Mouse (Mus musculus) heart, postnatal 36 days (tissue): ENCODE measurements around the gene Lrrc29. TPM values are rescaled to one million over a fixed set of nuclear protein-coding genes. Genes with fewer than 3 reads are reported as not detected.

Experiments
- DNase-seq, 2 experiments: peaks; one replicate each; pipeline ENCODE4 v3.0.0; 2021 to 2022
- intact Hi-C: fragments of 180-260 bp; cut with DNase I; formaldehyde crosslinking; loops from one replicate; pipeline ENCODE4 v1.15.1; 2025
- total RNA-seq, 2 experiments: library from RNA; stranded (reverse); gene quantifications; 2 replicates each; pipeline ENCODE4 v1.2.3; 2021

Lrrc29 gene
- total RNA-seq, result 1 to 10 TPM; 1.2 to 1.3 TPM

DNA sequence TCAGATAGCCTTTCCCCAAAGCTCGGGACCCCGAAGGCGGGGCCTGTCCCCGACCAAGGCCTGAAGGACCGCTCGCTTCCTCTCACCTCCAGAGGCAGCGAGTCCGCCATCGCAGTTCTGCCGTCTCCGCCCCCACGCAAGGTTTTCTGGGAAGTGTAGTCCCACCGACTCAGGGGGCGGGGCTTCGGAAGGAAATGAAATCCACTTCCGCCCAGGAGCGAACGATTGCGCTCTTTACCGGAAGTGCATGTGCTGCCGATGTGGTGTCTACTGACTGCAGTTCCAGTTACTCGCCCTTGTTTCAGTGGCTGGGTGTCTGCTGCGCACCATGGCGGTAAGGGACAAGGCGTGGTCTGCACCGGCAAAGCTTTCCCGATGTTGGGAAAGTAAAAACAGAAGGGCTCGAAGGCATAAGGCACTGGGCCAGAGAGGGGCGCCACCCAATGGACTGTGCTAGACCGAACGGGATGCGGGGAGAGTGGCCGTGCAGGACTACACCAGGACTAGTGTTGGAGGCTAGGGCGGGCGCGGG is at the start of gene Lrrc29, which contains the start of gene Tmem208:
Lrrc29 (minus strand) TSS at position 138 of the 532 bp plus-strand sequence.
Tmem208 (plus strand) TSS at position 214 of the 532 bp plus-strand sequence.
- peak; percentile 96 to 97 for DNase-seq
- intact Hi-C loops, result loop anchor here (1.0 to 2.0 kb wide), 2 partner anchors 21 to 28 kb away; partner anchors contain the start of gene Fhod1

DNA sequence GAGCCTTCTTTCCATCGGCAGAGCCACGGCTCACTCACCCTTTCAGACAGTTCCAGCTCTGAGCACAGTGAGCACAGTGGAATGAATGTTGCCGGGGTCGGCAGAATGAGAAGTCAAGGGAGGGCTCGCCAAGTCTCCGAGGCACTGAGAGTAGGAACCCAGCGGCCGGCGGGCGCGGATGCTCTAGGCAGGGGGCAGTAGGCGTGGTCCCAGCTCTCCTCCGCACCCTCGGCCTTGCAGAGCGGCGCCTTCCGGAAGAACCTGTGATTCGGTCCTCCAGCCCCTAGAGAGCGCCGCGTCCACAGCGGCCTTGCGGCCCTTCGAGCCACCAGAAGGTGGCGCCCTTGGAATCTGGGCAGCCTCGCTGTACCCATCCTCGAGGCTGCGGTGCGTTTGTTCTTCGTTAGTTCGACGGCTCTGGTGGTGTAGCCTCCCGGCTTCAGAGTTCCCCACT is 48.5 kb upstream of the Lrrc29 start:
- intact Hi-C loops, result no loop called here
- DNase-seq, result peak in 1 of 2 experiments; percentile 46

GRCm38 (mm10) chr8:105373032-105373431 is 47.0 kb upstream of the Lrrc29 start, which contains the start of gene Plekhg4:
Plekhg4 (plus strand) TSS chr8:105373274.
- intact Hi-C loops, result no loop called here
- no peak for DNase-seq

GRCm38 (mm10) chr8:105372473-105372872 is 46.4 kb upstream of the Lrrc29 start:
- DNase-seq, result no peak
- intact Hi-C loops, result no loop called here

DNA sequence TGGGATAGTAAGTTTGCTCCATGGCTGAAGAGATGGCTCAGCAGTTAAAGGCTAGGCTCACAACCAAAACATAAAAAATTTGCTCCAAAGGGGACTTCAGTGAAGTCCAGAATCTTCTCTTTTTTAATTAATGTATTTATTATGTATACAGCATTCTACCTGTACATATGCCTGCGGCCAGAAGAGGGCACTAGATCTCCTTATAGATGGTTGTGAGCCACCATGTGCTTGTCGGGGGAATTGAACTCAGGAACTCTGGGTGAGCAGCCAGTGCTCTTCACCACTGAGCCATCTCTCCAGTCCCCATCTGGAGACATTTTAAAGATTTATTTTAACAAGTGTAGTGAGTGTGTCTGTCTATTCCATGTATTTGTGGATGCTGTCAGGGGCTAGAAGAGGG is 41.0 kb upstream of the Lrrc29 start:
- intact Hi-C loops, result no loop called here
- no peak for DNase-seq

- intact Hi-C loops, result no loop called here
- DNase-seq, result peak; percentile 25 to 45
Measured at GRCm38 (mm10) chr8:105361751-105362702, 35.9 kb upstream of the Lrrc29 start.

DNA sequence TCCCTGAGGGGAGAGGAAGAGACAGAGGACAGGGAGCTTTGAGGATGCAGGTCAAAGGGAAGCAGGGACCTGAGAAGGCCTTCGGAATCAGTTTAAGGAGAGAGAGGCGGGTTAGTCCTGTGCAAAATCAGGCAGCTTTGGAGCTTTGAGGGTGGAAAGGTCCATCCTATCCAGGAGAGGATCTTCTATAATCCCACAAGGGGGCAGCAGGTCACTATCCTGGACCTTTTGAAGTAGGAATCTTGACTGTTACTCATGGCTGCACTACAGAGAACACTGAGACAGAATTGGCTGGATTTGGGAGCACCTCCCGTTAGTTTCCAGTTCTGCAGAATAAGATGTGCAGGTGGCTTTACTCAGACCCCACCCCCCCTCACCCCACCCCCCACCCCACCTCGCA is 33.6 kb upstream of the Lrrc29 start:
- intact Hi-C loops, result loop anchor here (2.0 to 5.0 kb wide), 3 partner anchors 37 to 193 kb away; no protein-coding TSS in a partner anchor

GRCm38 (mm10) chr8:105359208-105359607 is 33.1 kb upstream of the Lrrc29 start:
- intact Hi-C loops, result loop anchor here (2.0 to 5.0 kb wide), 3 partner anchors 38 to 193 kb away; no protein-coding TSS in a partner anchor
- DNase-seq, result no peak

More for the DNA sequence above, 33.6 kb upstream of the Lrrc29 start:
- no peak for DNase-seq

- intact Hi-C loops, result loop anchor here (5.0 kb wide), 1 partner anchor 196 kb away; no protein-coding TSS in a partner anchor
- no peak for DNase-seq
Measured at GRCm38 (mm10) chr8:105356681-105357080, 30.6 kb upstream of the Lrrc29 start.

- intact Hi-C loops, result loop anchor here (5.0 kb wide), 1 partner anchor 197 kb away; no protein-coding TSS in a partner anchor
- DNase-seq, result peak in 1 of 2 experiments; percentile 42
Measured at GRCm38 (mm10) chr8:105355179-105356024, 29.3 kb upstream of the Lrrc29 start.

DNA sequence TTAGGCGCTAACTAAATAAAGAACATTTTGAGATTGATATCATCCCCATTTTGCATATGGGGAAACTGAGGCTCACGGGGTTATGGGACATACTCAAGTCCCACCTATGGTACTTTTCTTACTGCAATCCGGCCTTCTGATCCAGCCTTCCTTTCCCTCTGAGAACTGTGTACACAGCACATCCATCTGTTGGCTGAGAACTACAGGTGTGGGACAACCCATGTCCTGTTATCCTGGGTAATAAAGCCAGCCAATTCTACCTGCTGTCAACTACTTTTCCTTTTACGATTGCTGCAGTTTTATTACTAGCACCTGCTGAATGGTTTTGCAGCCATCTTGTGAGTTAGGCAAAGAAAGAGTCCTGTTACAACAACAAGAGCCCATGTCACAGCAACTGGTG is 28.5 kb upstream of the Lrrc29 start:
- intact Hi-C loops, result no loop called here
- DNase-seq, result no peak

GRCm38 (mm10) chr8:105353583-105354135 is 27.6 kb upstream of the Lrrc29 start:
- intact Hi-C loops, result no loop called here

GRCm38 (mm10) chr8:105350186-105350585 is 24.1 kb upstream of the Lrrc29 start:
- no peak for DNase-seq
- intact Hi-C loops, result no loop called here

More at GRCm38 (mm10) chr8:105353583-105354135, 27.6 kb upstream of the Lrrc29 start:
- no peak for DNase-seq

- no peak for DNase-seq
- intact Hi-C loops, result no loop called here
Measured at GRCm38 (mm10) chr8:105349096-105349771, 23.2 kb upstream of the Lrrc29 start.

- intact Hi-C loops, result no loop called here
- peak; percentile 41 to 51 for DNase-seq
Measured at GRCm38 (mm10) chr8:105348450-105349095, 22.5 kb upstream of the Lrrc29 start, which contains the start of gene Slc9a5. Slc9a5 (plus strand) TSS chr8:105348843.

GRCm38 (mm10) chr8:105347428-105348221 is 21.5 kb upstream of the Lrrc29 start, which contains the start of gene Fhod1:
Fhod1 (minus strand) TSS chr8:105347953.
- peak; percentile 89 to 91 for DNase-seq
- intact Hi-C loops, result loop anchor here (2.0 kb wide), 1 partner anchor 21 kb away; the partner anchor contains the start of genes Lrrc29 and Tmem208

DNA sequence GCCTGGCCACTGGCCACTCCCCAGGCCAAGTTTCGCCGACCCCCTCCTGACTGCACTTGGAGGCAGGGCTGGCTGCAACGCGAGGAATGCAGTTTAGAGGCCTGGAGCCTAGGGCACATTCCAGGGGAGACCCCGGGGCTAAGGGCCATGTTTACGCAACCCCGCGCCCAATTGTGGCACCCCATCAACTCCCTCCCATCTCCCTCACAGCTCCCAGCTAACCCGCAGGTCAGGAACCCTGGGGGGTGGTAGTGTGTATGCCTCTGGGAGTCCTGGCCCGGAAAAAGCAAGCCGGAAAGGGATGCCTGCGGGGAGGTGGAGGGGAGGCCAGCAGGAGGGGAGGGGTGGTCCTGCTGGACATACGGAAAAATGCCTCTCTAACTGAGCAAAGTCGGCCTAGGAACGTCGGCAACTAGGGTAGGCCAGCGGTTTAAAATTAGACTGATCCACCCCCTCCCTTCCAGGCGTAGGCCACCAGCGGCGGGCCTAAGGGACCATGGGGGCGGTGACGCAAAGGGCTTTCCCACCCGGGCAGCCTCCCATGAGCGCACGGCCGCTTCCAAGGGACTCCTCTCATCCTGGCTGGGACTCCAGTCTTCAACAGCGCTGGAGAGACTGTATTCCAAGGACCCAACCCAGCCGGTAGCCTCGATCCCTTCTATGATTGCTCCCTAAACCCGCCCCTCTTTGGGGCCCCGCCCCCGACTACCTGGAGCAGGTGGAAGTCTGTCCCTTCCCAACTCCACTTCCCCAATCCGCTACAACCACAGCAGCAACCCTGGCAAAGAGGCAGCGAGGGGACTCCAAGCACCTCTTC is 20.7 kb upstream of the Lrrc29 start:
- DNase-seq, result peak; percentile 72 to 79
- intact Hi-C loops, result loop anchor here (2.0 kb wide), 1 partner anchor 20 kb away; the partner anchor contains the start of genes Lrrc29 and Tmem208
